ENCODE assay signal across 7 mouse cellular contexts in genomic region chr9:21768511-21769411, GRCm38 (mm10). TPM values are rescaled to one million over a fixed set of nuclear protein-coding genes. Genes with fewer than 3 reads are reported as not detected.
DNase-seq lines count a peak whose midpoint lies in the region; ATAC-seq and TF ChIP-seq lines count a peak whose summit lies in the region.

No protein-coding gene starts in this region.

- H3K36me3 ChIP-seq in MEL (ENCODE audit: control insufficient read depth in 1 of 2, insufficient read depth in 2 of 2, low read length in 2 of 2): no peaks in the 10 kb centered on the region
- H3K36me3 ChIP-seq in forebrain, embryonic 16.5 days (ENCODE audit: control insufficient read depth, insufficient read depth): no peaks in the 10 kb centered on the region
- H3K36me3 ChIP-seq in hindbrain, embryonic 14.5 days (replicated peaks; ENCODE audit: control insufficient read depth, insufficient read depth): no peaks in the 10 kb centered on the region

- intact Hi-C loops in left cerebral cortex, postnatal 25 days (cut with DNase I): no loop called here

- no peak for DNase-seq in MEL (ENCODE audit: low read depth, low spot score)
- DNase-seq in brain, adult 2 months (ENCODE audit: low read depth, low spot score): peak; percentile 64
- DNase-seq in hindbrain, embryonic 14.5 days (ENCODE audit: low spot score): no peak
- peak; percentile 37 for DNase-seq in ovary, postnatal 10 days (ENCODE audit: low spot score)
- DNase-seq in left cerebral cortex, postnatal 25 days (ENCODE audit: low spot score in 2 of 2): no peak
- DNase-seq in right cerebral cortex, postnatal 25 days: no peak

- no peak overlapping the region for H3K4me3 ChIP-seq in MEL (ENCODE audit: control insufficient read depth in 1 of 2, insufficient read depth in 1 of 2, low read depth in 2 of 2, low read length in 2 of 2)
- H3K4me3 ChIP-seq in forebrain, embryonic 16.5 days (replicated peaks; ENCODE audit: low read length): no peak overlapping the region
- H3K4me3 ChIP-seq in hindbrain, embryonic 14.5 days (replicated peaks; ENCODE audit: low read length): no peak overlapping the region

- WGBS in forebrain, embryonic 16.5 days: 59% methylated on average over 13 of the region's 13 CpGs
- 33% methylated on average over 13 of the region's 13 CpGs for WGBS in hindbrain, embryonic 14.5 days

- no peaks in the 10 kb centered on the region for H3K4me1 ChIP-seq in MEL (ENCODE audit: control insufficient read depth in 1 of 2, insufficient read depth in 2 of 2, low read length in 2 of 2)
- peaks cover 14% of the 10 kb centered on the region for H3K4me1 ChIP-seq in forebrain, embryonic 16.5 days (replicated peaks; ENCODE audit: control insufficient read depth, insufficient read depth, low read length)
- H3K4me1 ChIP-seq in hindbrain, embryonic 14.5 days (replicated peaks; ENCODE audit: control insufficient read depth, insufficient read depth, low read length): peaks cover 12% of the 10 kb centered on the region

- H3K4me2 ChIP-seq in forebrain, embryonic 16.5 days (ENCODE audit: low read length): no peak overlapping the region
- H3K4me2 ChIP-seq in hindbrain, embryonic 14.5 days (replicated peaks): no peak overlapping the region

- TF ChIP-seq RAD21 in MEL (IDR thresholded peaks at IDR 0.05; ENCODE audit: low read depth, low read length): no peak

- H3K79me2 ChIP-seq in MEL (ENCODE audit: control insufficient read depth, insufficient read depth, low read length, poor library complexity): no peaks in the 10 kb centered on the region

- no peak for TF ChIP-seq CTCF in MEL (IDR thresholded peaks at IDR 0.05 in 2 of 3, conservative IDR thresholded peaks at IDR 0.05 in 1 of 3; ENCODE audit: control insufficient read depth in 1 of 3, insufficient read depth in 1 of 3, low read depth in 2 of 3, low read length in 3 of 3, poor library complexity in 1 of 3, severe bottlenecking in 1 of 3)

- H3K27ac ChIP-seq in MEL (ENCODE audit: control insufficient read depth, low read depth, low read length): no peak overlapping the region
- peak overlapping the region; percentile 42 for H3K27ac ChIP-seq in forebrain, embryonic 16.5 days (ENCODE audit: low read length)
- peak overlapping the region; percentile 51 for H3K27ac ChIP-seq in hindbrain, embryonic 14.5 days

- H3K27me3 ChIP-seq in MEL (ENCODE audit: control insufficient read depth in 1 of 2, insufficient read depth in 2 of 2, low read length in 2 of 2): no peaks in the 10 kb centered on the region
- H3K27me3 ChIP-seq in forebrain, embryonic 16.5 days (replicated peaks; ENCODE audit: control insufficient read depth, insufficient read depth, low read length): no peaks in the 10 kb centered on the region
- H3K27me3 ChIP-seq in hindbrain, embryonic 14.5 days (ENCODE audit: control insufficient read depth, insufficient read depth, low read length): no peaks in the 10 kb centered on the region

- H3K9me3 ChIP-seq in MEL (replicated peaks; ENCODE audit: insufficient read depth, low read length): no peaks in the 10 kb centered on the region
- H3K9me3 ChIP-seq in forebrain, embryonic 16.5 days (ENCODE audit: control insufficient read depth, low read length): no peaks in the 10 kb centered on the region
- H3K9me3 ChIP-seq in hindbrain, embryonic 14.5 days (ENCODE audit: control insufficient read depth, low read length): no peaks in the 10 kb centered on the region

- ATAC-seq in forebrain, embryonic 16.5 days: peak; percentile 31; the same call in 1 of the 2 replicates
- peak; percentile 43; the same call in 1 of the 2 replicates for ATAC-seq in hindbrain, embryonic 14.5 days (ENCODE audit: low FRiP score)

- H3K9ac ChIP-seq in MEL (ENCODE audit: control insufficient read depth, low read depth, low read length, poor library complexity, severe bottlenecking): no peak overlapping the region
- no peak overlapping the region for H3K9ac ChIP-seq in forebrain, embryonic 16.5 days (replicated peaks; ENCODE audit: low read depth, low read length)
- no peak overlapping the region for H3K9ac ChIP-seq in hindbrain, embryonic 14.5 days

- no peak for TF ChIP-seq POLR2A in MEL (IDR thresholded peaks at IDR 0.05; ENCODE audit: control insufficient read depth in 1 of 2, insufficient read depth in 1 of 2, low read depth in 1 of 2, low read length in 2 of 2, poor library complexity in 1 of 2)

- TF ChIP-seq EP300 in MEL (IDR thresholded peaks at IDR 0.05; ENCODE audit: low read depth in 1 of 2, low read length in 2 of 2): no peak

TF ChIP-seq in MEL, 35 proteins besides CTCF, POLR2A, EP300 and RAD21:
- TF ChIP-seq TAL1 (IDR thresholded peaks at IDR 0.05; ENCODE audit: low read length) (0 out of 2 replicates have a peak, but pooled peaks have one; percentile 3), UBTF (IDR thresholded peaks at IDR 0.05; ENCODE audit: borderline replicate concordance, insufficient read depth, low read depth, low read length) (no peak)
TF ChIP-seq in MEL: peak in this region for 1.

RNA-seq across cellular contexts. Expression of gene Spc24, which starts 8.7 kb away (rescaled TPM):
- total RNA-seq in MEL (2012; rRNA removed): 304 and 305 TPM in 2 replicates
- 100 to 1,000 TPM in 1 of 2 experiments, not detected in 1; 377 TPM for polyA plus RNA-seq in MEL (2012; ENCODE audit: insufficient read depth in 1 of 2, insufficient read length in 2 of 2, low read depth in 1 of 2, low replicate concordance in 2 of 2, missing spikeins in 1 of 2)
- polyA plus RNA-seq in forebrain, embryonic 16.5 days (2015; fragmentation: Nextera tagmentation; extraction: Ambion mirVana): 35.1 and 42.8 TPM in 2 replicates
- 17.7 and 18.7 TPM in 2 replicates for polyA plus RNA-seq in hindbrain, embryonic 14.5 days (2014; fragmentation: Nextera tagmentation; extraction: Ambion mirVana)
- total RNA-seq in left cerebral cortex, postnatal 25 days (2021): 1 to 10 TPM; 1.6 to 1.7 TPM

RNA-seq across cellular contexts. Expression of gene Kank2, which starts 29.8 kb away (rescaled TPM):
- 5.9 and 7.6 TPM in 2 replicates for total RNA-seq in MEL (2012; rRNA removed)
- 10 to 100 TPM in 1 of 2 experiments, not detected in 1; 16.3 TPM for polyA plus RNA-seq in MEL (2012; ENCODE audit: insufficient read depth in 1 of 2, insufficient read length in 2 of 2, low read depth in 1 of 2, low replicate concordance in 2 of 2, missing spikeins in 1 of 2)
- polyA plus RNA-seq in forebrain, embryonic 16.5 days (2015; fragmentation: Nextera tagmentation; extraction: Ambion mirVana): 3.2 and 3.7 TPM in 2 replicates
- 3.0 and 3.3 TPM in 2 replicates for polyA plus RNA-seq in hindbrain, embryonic 14.5 days (2014; fragmentation: Nextera tagmentation; extraction: Ambion mirVana)
- total RNA-seq in left cerebral cortex, postnatal 25 days (2021): 1 to 10 TPM; 7.4 to 7.5 TPM

RNA-seq across cellular contexts. Expression of gene Ldlr, which starts 45.5 kb away (rescaled TPM):
- 58.1 and 69.1 TPM in 2 replicates for total RNA-seq in MEL (2012; rRNA removed)
- 10 to 100 TPM in 1 of 2 experiments, not detected in 1; 90.6 TPM for polyA plus RNA-seq in MEL (2012; ENCODE audit: insufficient read depth in 1 of 2, insufficient read length in 2 of 2, low read depth in 1 of 2, low replicate concordance in 2 of 2, missing spikeins in 1 of 2)
- 16.1 and 18.8 TPM in 2 replicates for polyA plus RNA-seq in forebrain, embryonic 16.5 days (2015; fragmentation: Nextera tagmentation; extraction: Ambion mirVana)
- polyA plus RNA-seq in hindbrain, embryonic 14.5 days (2014; fragmentation: Nextera tagmentation; extraction: Ambion mirVana): 7.3 and 7.9 TPM in 2 replicates
- total RNA-seq in left cerebral cortex, postnatal 25 days (2021): 10 to 100 TPM; 15.4 to 16.4 TPM

Comparison
In these comparisons a context has a peak if more than half of its experiments do, and no peak if none do; other contexts are left out.
1. DNase-seq: peak in brain, adult 2 months (single experiment) and ovary, postnatal 10 days (single experiment); none in MEL (single experiment), hindbrain, embryonic 14.5 days (single experiment), left cerebral cortex, postnatal 25 days (0 of 2) and right cerebral cortex, postnatal 25 days (single experiment).